Mouse (Mus musculus) CD8-positive naive resting alpha-beta T cell, adult 2 months (primary cell): ENCODE measurements around the gene Olfr313.
"Not testable (repeated sequence)": the region's sequence is repeated elsewhere in the genome, so short reads cannot be mapped to it uniquely, and the experiment has no call there.

ENCODE experiments used
- DNase-seq, 2 experiments: peaks; one replicate each; pipeline ENCODE4 v3.0.0; 2022; ENCODE audit warnings: low read depth in 2 of 2, low spot score in 2 of 2

The Olfr313 gene

DNA sequence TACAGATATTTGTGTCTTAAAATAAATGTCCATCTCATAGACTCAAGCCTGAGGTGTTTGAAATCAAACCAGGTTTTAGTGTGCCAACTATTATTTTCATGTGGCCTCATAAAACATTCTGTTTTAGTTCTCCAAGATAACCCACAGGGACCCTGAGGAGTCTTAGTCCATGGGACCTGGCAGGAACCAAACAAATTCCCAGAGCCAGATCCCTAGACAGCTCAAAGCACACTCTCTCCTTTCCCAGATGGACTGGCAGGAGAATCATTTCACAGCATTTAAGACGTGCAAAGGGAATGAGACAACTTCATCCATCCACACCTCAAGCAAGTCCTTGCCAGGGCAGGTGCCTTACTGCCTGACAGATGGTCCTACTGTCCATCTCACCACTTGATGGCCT, at the start of gene Olfr313:
Gene Olfr313, plus strand, starts transcription at position 301 of the 400 bp plus-strand sequence.
- DNase-seq: not testable (repeated sequence)

- DNase-seq: no peak
These were observed 41.9 kb upstream of the Olfr313 start, which contains the start of gene Olfr315 for GRCm38 (mm10) chr11:58772888-58773287. TSS of gene Olfr315 (plus strand) at chr11:58773188.

- DNase-seq: no peak
These were observed 32.2 kb upstream of the Olfr313 start, which contains the start of gene Olfr314 for GRCm38 (mm10) chr11:58782480-58783089. TSS of gene Olfr314 (plus strand) at chr11:58782952.

GRCm38 (mm10) chr11:58784182-58784581, 30.6 kb upstream of the Olfr313 start:
- DNase-seq: no peak

DNA sequence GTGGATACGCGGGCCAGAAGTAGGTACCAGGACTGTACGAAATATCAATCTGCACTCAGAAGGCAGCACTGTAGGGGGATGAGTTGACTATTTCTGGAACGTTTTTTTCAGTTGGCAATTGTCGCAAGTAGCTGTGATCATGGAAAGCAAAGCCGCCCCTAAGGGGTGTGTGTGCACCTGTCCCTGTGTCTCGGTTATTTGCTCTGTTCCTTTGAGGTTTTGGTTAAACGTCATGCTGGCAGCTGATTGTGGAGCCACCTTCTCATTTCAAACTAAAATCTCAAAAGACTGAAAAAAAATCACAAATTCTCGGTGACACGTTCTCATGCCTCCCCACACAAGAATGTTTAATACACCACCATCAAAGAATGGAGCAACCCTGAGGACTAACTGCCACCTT, 27.1 kb upstream of the Olfr313 start:
- DNase-seq: peak in 1 of 2 experiments; percentile 14

DNA sequence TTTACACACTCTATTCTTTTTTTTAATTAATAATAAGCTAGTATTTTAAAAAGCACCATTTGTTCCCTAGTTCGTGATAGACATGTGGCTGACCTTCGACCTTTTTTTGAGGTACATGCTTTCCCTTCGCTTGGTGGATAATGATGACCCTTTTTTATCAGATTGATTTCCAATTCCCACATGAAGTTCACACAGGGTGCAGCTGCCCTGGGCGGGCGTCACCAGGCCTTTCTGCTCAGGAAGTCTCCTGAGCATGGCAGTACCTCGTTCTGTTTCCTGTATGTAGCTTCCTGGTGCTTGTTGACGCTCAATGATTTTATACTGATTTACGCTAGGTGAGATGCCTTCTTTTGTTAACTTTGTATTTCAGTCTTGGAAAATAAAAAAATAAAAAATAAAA, 26.5 kb upstream of the Olfr313 start:
- no peak for DNase-seq

DNA sequence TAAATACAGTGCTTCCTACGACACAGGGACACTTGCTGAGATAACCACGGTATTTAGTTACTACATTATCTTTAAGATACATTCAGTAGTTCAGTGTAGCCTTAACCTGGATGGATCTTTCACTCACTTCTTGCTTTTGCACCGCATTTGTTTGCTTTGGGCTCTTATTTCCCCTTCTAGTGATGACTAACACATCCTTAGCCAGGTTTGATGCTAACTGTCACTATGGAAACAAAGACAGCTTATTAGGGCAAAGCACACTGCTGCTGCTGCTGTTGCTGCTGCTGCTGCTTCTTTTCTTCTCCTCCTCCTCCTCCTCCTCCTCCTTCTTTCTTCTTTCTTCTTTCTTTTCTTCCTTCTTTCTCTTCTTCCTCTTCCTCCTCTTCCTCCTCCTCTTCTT, 25.3 kb upstream of the Olfr313 start:
- DNase-seq: no peak

- DNase-seq: no peak
These were observed 24.7 kb upstream of the Olfr313 start for GRCm38 (mm10) chr11:58790053-58790452.

DNA sequence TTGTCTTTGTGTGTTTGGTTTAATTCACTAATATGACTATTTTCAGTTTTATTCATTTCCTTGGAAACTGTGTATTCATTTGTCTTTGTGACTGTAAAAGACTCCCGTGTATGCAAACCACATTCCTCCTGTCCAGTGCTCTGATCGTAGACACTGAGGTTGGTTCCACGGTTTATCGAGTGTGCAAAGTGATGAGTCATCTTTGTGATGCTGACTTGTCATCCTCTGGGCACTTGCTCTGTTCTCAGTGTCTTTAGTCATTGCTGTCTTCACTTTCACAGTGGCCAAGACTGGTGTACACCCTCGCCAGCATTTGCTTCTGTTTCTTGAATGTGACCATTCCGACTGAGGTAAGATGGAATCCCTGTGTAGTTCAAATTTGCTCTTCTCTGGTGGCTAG, 24.2 kb upstream of the Olfr313 start:
- DNase-seq: no peak

DNA sequence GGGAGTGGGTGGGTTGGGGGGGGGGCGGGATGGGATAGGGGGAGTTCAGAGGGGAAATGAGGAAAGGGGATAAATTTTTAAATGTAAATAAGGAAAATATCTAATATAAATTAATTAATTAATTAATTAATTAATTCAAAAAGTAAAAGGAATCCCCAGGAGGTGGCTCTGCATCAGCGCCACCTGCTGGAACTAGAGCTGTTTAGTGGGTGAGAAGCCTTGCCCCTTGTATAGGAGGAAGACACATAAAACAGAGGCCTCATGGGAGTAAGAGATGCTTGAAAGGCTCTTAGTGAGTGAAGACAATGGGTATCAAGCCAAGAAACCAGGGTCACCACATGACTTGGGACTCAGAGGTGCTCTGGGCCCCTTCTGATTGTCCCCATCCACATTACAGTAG, 18.9 kb upstream of the Olfr313 start:
- DNase-seq: no peak

DNA sequence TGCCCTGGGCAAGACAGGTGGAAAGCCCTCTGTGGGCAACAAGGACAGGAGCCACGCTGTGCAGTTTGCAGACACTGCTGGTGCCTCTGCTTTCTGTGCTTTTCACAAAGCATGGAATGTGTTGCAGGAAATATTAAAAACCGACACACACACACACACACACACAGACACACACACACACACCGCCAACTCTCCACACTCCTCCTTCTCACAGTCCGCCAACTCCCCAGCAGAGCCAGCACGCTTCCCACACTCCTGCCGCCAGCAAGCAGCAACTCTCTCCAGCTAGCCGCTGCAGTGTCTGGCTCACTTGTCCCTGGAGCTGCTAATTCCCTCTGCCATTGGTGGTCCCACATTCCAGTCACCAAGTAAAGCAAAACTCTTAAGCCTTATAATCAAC, 17.9 kb upstream of the Olfr313 start:
- DNase-seq: no peak

DNA sequence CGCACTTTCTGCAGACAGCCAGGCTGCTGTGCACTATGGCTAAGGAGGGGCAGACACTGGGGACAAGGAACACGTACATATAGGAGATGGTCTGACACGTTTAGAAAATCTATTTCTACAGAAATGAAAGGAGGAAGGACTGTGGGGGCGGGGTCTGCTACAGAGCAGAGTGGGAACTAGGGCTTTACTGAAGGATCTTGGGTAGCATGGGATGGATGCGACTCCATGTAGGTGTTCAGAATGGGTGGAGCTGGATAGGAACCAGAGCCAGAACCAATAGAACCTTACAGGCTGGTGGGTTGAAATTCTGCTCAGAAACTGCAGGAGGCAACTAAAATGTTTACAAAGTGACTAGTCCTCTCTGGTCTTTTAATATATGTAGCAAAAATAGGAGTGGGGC, 15.1 kb upstream of the Olfr313 start:
- DNase-seq: no peak

- no peak for DNase-seq
These were observed 13.1 kb upstream of the Olfr313 start, which contains the start of gene Fam183b for GRCm38 (mm10) chr11:58801558-58802228. TSS of gene Fam183b (minus strand) at chr11:58801960.

DNA sequence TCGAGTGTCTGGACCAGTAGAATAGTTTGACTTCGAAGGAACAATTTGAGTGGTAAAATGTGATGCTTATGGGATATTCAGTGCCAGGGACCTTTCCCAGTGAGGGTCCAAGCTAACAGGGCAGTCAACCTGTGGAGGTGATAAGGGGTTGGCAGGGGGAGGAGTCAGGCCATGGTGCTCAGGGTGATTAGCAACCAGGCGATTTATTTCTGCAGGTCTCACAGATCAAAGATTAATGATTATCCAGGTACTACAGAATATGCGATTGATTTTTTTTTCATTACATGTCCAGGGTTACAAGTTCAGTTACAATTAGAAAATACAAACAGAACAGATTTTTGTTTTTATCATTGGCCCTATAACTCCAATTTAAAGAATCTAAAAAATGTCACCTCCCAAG, 10.9 kb upstream of the Olfr313 start:
- no peak for DNase-seq

DNA sequence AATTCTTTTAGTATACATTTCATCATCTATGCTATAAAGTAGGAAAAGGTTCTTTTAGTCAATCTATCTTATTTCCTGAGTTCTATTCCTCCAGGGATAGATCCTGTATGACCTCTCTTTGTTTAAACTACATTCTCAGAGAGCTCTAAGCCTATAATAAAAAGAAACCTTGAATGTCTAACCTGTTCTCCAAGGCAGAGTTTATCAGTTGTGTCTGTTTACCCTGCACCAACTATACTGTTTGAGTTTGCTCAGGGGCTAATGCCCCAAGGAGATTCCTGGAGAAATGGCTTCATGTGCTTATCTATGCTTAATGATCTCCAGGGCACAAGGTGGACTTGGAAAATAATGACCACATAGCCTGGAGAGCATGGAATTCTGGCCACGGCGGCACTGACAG, 10.4 kb upstream of the Olfr313 start:
- DNase-seq: no peak

GRCm38 (mm10) chr11:58812001-58812400, 2.8 kb upstream of the Olfr313 start:
- no peak for DNase-seq

GRCm38 (mm10) chr11:58815676-58816075, 876 bp downstream of the Olfr313 start:
- no peak for DNase-seq

- DNase-seq: not testable (repeated sequence)
These were observed 14.1 kb downstream of the Olfr313 start, which contains the start of gene Olfr312 for GRCm38 (mm10) chr11:58828937-58829336. TSS of gene Olfr312 (plus strand) at chr11:58829237.

- DNase-seq: peak in 1 of 2 experiments; percentile 11
These were observed 15.0 kb downstream of the Olfr313 start for GRCm38 (mm10) chr11:58829764-58830163.

- DNase-seq: peak in 1 of 2 experiments; percentile 0
These were observed 17.7 kb downstream of the Olfr313 start for GRCm38 (mm10) chr11:58832541-58832940.

DNA sequence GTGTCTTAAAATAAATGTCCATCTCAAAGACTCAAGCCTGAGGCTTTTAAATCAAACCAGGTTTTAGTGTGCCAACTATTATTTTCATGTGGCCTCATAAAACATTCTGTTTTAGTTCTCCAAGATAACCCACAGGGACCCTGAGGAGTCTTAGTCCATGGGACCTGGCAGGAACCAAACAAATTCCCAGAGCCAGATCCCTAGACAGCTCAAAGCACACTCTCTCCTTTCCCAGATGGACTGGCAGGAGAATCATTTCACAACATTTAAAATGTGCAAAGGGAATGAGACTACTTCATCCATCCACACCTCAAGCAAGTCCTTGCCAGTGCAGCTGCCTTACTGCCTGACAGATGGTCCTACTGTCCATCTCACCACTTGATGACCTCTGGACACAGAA, 24.2 kb downstream of the Olfr313 start, which contains the start of gene Olfr311:
Gene Olfr311, plus strand, starts transcription at position 301 of the 400 bp plus-strand sequence.
- DNase-seq: not testable (repeated sequence)

DNA sequence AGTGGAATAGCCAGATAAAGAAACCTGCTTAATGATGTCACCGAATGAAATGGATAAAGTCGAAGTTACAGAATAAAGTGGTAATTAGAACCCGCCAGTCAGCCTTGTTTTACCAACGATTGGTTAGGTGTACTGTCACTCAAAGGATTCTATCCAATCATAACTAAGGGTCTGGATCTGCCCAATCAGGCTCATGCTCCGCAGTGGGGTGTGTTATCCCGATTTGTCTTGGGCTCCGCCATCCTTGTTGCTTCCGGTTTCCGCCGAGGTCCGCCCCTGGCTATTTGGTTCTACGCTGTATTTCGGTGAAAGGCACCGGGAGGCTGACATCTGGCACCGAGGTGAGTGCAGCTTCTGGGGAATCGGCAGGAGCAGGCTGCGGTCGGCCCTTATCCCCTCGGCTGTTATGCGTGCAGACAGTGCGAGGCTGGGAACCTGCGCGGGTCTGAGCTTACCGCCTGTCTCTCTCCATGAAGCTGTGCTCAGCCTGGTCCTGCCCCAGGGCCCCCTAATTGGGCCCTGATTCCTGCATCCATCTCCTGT, 32.2 kb downstream of the Olfr313 start, which contains the start of gene Gm12258:
Gene Gm12258, plus strand, starts transcription at position 240 of the 543 bp plus-strand sequence.
- peak; percentile 88 to 93 for DNase-seq
